Mouse (Mus musculus) kidney, adult 2 months (tissue): ENCODE measurements around the gene Tmem8. TPM values are rescaled to one million over a fixed set of nuclear protein-coding genes. Genes with fewer than 3 reads are reported as not detected.

Experiments
- DNase-seq: peaks from one replicate; pipeline ENCODE4 v3.0.0; 2021
- H3K27ac ChIP-seq: fragments of 200-500 bp; 2 replicates; pipeline ENCODE4 v1.5.1; 2012; ENCODE audit warnings: low read depth, low read length, control low read depth, inconsistent platforms; ENCODE audit not compliant: insufficient read depth
- H3K27me3 ChIP-seq: fragments of 200-500 bp; replicated peaks from 2 replicates; pipeline ENCODE4 v1.6.1; 2012; ENCODE audit warnings: mild to moderate bottlenecking, moderate library complexity, low read length, inconsistent platforms; ENCODE audit not compliant: control insufficient read depth, insufficient read depth
- H3K36me3 ChIP-seq: fragments of 200-500 bp; 2 replicates; pipeline ENCODE4 v1.6.1; 2012; ENCODE audit warnings: mild to moderate bottlenecking, moderate library complexity, low read length, inconsistent platforms; ENCODE audit not compliant: control insufficient read depth, insufficient read depth
- H3K4me1 ChIP-seq: fragments of 200-500 bp; 2 replicates; pipeline ENCODE4 v1.6.1; 2011; ENCODE audit warnings: low read length; ENCODE audit not compliant: control insufficient read depth, insufficient read depth
- H3K4me3 ChIP-seq: fragments of 200-500 bp; 2 replicates; pipeline ENCODE4 v1.5.1; 2011; ENCODE audit warnings: mild to moderate bottlenecking, low read depth, low read length, control low read depth; ENCODE audit not compliant: insufficient read depth
- CTCF ChIP-seq: fragments of 200-500 bp; conservative IDR thresholded peaks from 2 replicates; pipeline ENCODE4 v1.5.1; 2011; ENCODE audit warnings: low read depth, mild to moderate bottlenecking, control low read depth, low read length, moderate library complexity, mixed read lengths; ENCODE audit not compliant: insufficient read depth, insufficient read length
- POLR2A ChIP-seq: fragments of 200-500 bp; IDR thresholded peaks from one replicate; pipeline ENCODE4 v1.6.1; 2011; ENCODE audit warnings: low read depth, low read length, control low read depth
- WGBS: fragments of 180-500 bp; shearing (Covaris S2); methylation state at CpG from one replicate; pipeline ENCODE4 v1.1.7; 2018; 5-methylcytosine and 5-hydroxymethylcytosine counted together
- polyA plus RNA-seq: library from polyadenylated mRNA; depleted of rRNA; stranded (reverse); fragments of >200 nt; gene quantifications from 2 replicates; pipeline ENCODE4 v1.2.3, GENCODE M21; 2012; rRNA removed

The Tmem8 gene
- polyA plus RNA-seq: 431 and 538 TPM in 2 replicates

DNA sequence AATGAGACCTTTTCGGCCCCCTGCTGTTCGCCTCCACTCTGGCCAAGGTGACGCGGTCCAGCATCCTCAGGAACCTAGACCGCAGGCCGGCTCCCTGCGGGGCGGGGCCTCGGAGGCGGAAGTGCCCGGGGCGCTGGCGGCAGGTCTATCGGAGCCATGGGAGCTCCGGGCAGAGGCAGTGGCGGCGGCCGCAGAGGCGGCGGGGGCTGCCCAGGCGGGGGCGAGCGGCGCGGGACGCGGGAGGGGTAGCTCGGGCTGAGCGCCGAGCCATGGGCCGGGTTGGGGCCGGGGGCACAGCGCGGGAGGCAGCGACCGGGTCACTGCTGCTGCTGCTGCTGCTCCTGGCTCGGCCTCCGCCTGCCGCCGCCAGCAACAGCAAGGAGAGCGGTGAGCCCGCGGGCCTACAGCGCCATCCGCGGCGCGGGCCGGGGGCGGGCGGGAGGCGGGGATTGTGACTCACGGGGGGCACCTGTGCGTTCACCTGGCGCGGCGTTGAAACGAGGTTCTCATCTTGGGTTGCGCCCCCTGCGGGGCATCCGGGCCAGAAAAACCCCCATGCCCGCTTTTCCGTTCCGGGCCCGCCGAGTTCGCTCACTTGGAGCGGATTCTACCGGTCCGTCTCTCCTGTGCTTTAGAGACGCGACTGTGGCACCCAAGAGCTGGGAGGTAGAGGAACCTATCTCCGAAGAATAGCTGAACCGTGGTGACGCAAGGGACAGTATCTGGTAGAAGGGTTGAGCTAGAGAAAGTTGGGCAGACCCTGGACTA, at the start of gene Tmem8:
Gene Tmem8 (plus strand): TSS at position 119 of the 768 bp plus-strand sequence.
- Histone ChIP-seq H3K36me3 (no peaks in the 10 kb centered on the region), H3K27ac (peak within 1 kb of the TSS; percentile 97), H3K4me1 (peaks cover 5% of the 10 kb centered on the region), H3K27me3 (no peaks in the 10 kb centered on the region), H3K4me3 (peak within 1 kb of the TSS; percentile 77)
- under 1% methylated on average over 67 of the region's 75 CpGs for WGBS
- TF ChIP-seq CTCF (no peak; the same call in 1 of the 2 replicates), POLR2A (no peak)
- DNase-seq: peak; percentile 89

DNA sequence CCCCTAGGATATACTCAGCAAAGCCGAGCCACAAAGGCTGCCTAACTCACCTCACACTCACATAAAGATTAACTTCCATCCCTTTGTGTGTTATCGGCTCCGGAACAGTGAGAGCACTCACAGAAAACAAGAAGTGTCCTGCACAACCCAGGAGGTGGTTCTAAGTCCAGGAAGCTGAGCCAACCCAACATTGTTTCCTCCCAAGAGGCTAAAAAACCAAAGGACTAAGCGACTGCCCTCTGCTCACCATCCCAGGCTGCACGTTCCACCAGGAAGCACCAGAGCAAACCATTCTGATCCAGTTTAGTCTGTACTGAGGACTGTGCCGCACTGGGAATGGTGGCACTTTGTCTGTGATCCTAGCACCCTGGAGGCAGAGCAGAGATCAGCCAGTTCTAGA, 48.2 kb upstream of the Tmem8 start:
- peak; percentile 57 for DNase-seq
- Histone ChIP-seq H3K27ac (no peak overlapping the region), H3K4me1 (peaks cover 12% of the 10 kb centered on the region), H3K36me3 (no peaks in the 10 kb centered on the region), H3K27me3 (no peaks in the 10 kb centered on the region), H3K4me3 (no peak overlapping the region)
- TF ChIP-seq CTCF (no peak), POLR2A (no peak)
- 30% methylated on average over 6 of the region's 6 CpGs for WGBS

- no peaks in the 10 kb centered on the region for H3K27me3 ChIP-seq
- no peak overlapping the region for H3K27ac ChIP-seq
- no peaks in the 10 kb centered on the region for H3K36me3 ChIP-seq
- TF ChIP-seq CTCF (no peak), POLR2A (no peak)
- H3K4me3 ChIP-seq: peak overlapping the region; percentile 22; the same call in 1 of the 2 replicates
- H3K4me1 ChIP-seq: peaks cover 14% of the 10 kb centered on the region
- no peak for DNase-seq
- WGBS: 96% methylated on average over 7 of the region's 7 CpGs
Measured at GRCm38 (mm10) chr17:26066488-26067020, 46.5 kb upstream of the Tmem8 start.

- Histone ChIP-seq H3K36me3 (no peaks in the 10 kb centered on the region), H3K27ac (no peak overlapping the region), H3K27me3 (no peaks in the 10 kb centered on the region), H3K4me3 (peak overlapping the region; percentile 83), H3K4me1 (peaks cover 14% of the 10 kb centered on the region)
- DNase-seq: no peak
- 7% methylated on average over 44 of the region's 44 CpGs for WGBS
- TF ChIP-seq POLR2A (no peak), CTCF (no peak)
Measured at GRCm38 (mm10) chr17:26068024-26068830, 44.9 kb upstream of the Tmem8 start.

DNA sequence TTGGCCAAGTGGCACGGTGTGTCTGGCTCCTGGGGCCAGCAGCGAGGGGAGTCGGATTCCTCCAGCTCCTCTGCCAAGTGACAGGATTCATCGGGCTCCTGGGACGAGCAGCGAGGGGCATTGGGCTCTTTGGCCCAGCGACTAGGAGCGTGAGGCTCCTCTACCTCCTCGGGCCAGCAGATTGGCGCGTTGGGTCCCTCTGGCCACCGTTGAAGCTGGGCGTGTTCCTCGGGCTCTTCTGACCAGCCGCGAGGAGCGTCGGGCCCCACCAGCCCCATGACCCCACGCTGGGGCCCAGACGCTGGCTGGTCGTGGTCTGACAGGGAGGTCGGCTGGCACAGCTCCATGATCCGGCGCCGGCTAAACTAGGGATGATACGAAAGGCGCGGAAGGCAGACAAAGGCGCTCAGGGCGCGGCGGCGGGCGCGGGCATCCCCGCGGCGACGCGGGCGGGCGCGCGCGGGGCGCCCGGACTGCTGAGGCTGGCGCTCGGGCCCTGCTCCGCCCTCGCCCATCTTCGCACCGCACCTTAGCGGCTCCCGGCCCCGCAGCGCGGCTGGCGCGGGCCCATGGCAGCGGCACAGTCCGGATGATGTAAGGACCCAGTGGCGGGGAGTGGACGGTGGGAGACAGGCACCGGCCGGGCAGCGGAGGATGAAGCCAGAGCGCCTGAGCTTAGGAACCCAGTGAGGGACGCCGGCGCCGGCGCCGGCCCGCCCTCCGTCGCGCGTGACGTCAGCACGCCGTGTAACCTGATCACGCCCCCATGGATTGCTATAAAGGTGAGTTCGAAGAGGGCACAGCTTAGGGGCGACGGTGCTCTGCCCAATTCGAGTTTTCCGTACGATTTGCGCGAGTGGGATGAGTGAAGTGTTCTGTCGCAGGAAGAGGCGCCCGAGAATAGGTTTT, 44.0 kb upstream of the Tmem8 start, which contains the start of gene Rab11fip3:
Gene Rab11fip3 (minus strand): TSS at position 725 of the 909 bp plus-strand sequence.
- TF ChIP-seq POLR2A (peak; percentile 81), CTCF (0 out of 2 replicates have a peak, but pooled peaks have one; percentile 3)
- peak within 1 kb of the TSS; percentile 83 for H3K4me3 ChIP-seq
- DNase-seq: peak; percentile 92
- H3K27me3 ChIP-seq: no peaks in the 10 kb centered on the region
- WGBS: under 1% methylated on average over 93 of the region's 94 CpGs
- H3K4me1 ChIP-seq: peaks cover 14% of the 10 kb centered on the region
- H3K36me3 ChIP-seq: no peaks in the 10 kb centered on the region
- peak within 1 kb of the TSS; percentile 19; the same call in 1 of the 2 replicates for H3K27ac ChIP-seq

GRCm38 (mm10) chr17:26070136-26070535, 43.0 kb upstream of the Tmem8 start:
- 28% methylated on average over 6 of the region's 6 CpGs for WGBS
- Histone ChIP-seq H3K4me1 (peaks cover 12% of the 10 kb centered on the region), H3K27me3 (no peaks in the 10 kb centered on the region), H3K36me3 (no peaks in the 10 kb centered on the region), H3K4me3 (no peak overlapping the region), H3K27ac (no peak overlapping the region)
- TF ChIP-seq CTCF (no peak), POLR2A (no peak)
- DNase-seq: no peak
